Mouse (Mus musculus): Measurements from ENCODE around the gene Caln1. TPM values are rescaled to one million over a fixed set of nuclear protein-coding genes. Genes with fewer than 3 reads are reported as not detected.
A peak's percentile ranks its signal among the peaks of the same experiment; 100 is the strongest.

The Caln1 gene
- total RNA-seq, 2 experiments from 2014 or later: 129 to 132 TPM

DNA sequence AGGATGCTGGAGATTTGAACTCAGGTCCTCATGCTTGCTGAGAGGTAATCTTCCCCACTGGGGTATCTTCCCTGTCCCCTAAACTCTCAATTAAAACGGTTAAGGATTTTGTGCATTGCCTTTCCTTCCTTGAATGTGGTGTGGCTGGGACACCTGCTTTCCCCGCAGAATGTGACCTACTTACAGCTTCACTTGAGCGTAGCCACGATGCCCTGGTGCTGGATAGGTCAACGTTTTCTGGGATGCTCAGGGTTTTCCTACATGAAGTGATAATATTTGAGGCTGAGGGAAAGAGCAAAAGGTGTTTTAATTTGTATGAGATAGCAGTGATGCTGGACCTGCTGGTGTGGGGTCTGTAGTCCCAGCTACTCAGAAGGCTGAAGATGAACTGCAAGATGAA lies 135.6 kb downstream of the Caln1 start:
- no peak overlapping the region for H3K4me3 ChIP-seq
- TF ChIP-seq CTCF (conservative IDR thresholded peaks at IDR 0.05): no peak
- DNase-seq (ENCODE audit: low spot score in 2 of 2): no peak
- H3K27ac ChIP-seq: no peak overlapping the region

DNA sequence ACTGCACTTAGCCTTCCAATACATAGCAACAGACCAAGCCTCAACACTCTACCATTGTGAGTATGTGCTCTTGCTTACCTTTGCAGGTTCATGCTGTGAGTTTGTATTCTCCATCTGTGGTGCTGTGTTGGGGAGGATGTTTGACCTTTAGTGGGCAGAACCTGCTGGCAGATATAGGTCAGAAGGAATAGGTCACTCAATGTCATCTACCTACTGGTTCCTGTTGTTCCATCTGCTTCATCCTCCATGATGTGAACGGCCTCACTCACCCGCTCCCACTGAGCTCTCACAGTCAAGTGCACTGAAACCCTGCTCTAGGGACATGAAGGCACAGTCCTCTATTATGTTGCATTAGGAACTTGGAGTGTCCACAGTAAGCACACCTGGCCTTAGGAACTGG lies 141.3 kb downstream of the Caln1 start:
- H3K27ac ChIP-seq: no peak overlapping the region
- no peak for TF ChIP-seq CTCF (conservative IDR thresholded peaks at IDR 0.05)
- no peak for DNase-seq (ENCODE audit: low spot score in 2 of 2)
- no peak overlapping the region for H3K4me3 ChIP-seq

GRCm38 (mm10) chr5:130515395-130515794 lies 146.1 kb downstream of the Caln1 start:
- no peak for DNase-seq (ENCODE audit: low spot score in 2 of 2)
- Histone ChIP-seq H3K27ac (no peak overlapping the region), H3K4me3 (no peak overlapping the region)
- TF ChIP-seq CTCF (conservative IDR thresholded peaks at IDR 0.05): peak; percentile 51

- peak; percentile 72 for TF ChIP-seq CTCF (conservative IDR thresholded peaks at IDR 0.05)
- no peak overlapping the region for H3K27ac ChIP-seq
- no peak overlapping the region for H3K4me3 ChIP-seq
- no peak for DNase-seq (ENCODE audit: low spot score in 2 of 2)
Observed at GRCm38 (mm10) chr5:130520527-130520926, 151.3 kb downstream of the Caln1 start.

DNA sequence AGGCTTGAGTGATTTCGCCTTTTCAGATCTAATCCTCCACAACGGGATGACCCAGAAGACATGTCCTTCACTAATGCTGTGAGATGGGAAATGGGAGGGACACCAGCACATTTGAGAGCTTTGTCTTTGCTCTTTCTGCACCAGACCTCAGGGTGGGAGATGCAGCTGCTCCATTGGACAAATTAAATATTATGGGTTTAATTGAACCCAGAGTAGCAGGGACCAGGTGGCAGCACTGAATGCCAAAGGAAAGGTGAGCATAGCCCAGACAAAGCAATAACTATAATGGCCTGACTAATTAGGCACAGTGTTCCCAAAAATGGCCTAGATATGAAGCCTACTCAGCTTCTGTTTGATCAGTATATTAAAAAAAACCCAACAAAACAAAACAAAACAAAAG lies 158.2 kb downstream of the Caln1 start:
- H3K4me3 ChIP-seq: no peak overlapping the region
- no peak overlapping the region for H3K27ac ChIP-seq
- no peak for TF ChIP-seq CTCF (conservative IDR thresholded peaks at IDR 0.05)
- no peak for DNase-seq (ENCODE audit: low spot score in 2 of 2)

- H3K4me3 ChIP-seq: no peak overlapping the region
- no peak for DNase-seq (ENCODE audit: low spot score in 2 of 2)
Observed at GRCm38 (mm10) chr5:130547496-130547895, 178.2 kb downstream of the Caln1 start.

DNA sequence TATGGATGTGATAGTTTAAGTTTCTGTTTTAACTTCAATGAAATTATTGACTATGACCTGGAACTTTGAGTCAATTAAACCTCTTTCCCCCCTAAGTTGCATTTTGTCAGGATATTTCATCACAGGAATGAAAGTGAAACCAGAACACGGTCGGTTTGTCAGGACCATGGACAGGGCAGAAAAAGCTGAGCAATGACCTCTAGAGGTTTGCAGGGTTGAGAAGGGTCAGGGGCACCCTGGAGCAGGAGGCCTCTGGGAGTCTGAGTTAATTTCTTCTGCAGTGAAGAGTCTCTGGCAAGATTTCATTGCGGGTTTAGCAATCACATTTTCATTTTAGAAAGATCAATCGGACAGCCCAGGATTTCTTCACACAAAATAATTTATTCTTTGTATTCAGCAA lies 184.7 kb downstream of the Caln1 start:
- no peak for TF ChIP-seq CTCF (conservative IDR thresholded peaks at IDR 0.05)
- Histone ChIP-seq H3K27ac (no peak overlapping the region), H3K4me3 (no peak overlapping the region)
- DNase-seq (ENCODE audit: low spot score in 2 of 2): no peak

More at GRCm38 (mm10) chr5:130547496-130547895, 178.2 kb downstream of the Caln1 start:
- TF ChIP-seq CTCF (conservative IDR thresholded peaks at IDR 0.05): no peak
- H3K27ac ChIP-seq: no peak overlapping the region

DNA sequence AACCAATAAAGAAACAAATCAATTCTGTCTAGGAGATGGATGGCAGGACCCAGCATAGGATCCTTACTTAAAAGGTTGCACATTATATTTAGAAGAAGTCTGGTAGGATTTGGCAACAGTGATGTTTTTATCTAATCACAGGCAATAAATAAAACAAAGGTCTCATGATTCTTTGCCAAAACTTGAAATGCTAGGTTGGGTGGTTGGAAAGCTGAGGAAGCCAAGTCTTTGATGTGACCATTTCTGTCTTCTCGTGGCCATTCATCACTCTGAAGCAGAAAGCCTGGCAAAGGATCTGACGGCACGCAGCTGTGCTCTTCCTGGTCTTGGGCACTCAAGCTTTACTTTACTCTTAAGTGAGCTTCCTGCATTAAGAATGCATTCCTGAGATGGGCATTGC lies 193.9 kb downstream of the Caln1 start:
- no peak overlapping the region for H3K27ac ChIP-seq
- H3K4me3 ChIP-seq: no peak overlapping the region
- no peak for TF ChIP-seq CTCF (conservative IDR thresholded peaks at IDR 0.05)
- no peak for DNase-seq (ENCODE audit: low spot score in 2 of 2)

DNA sequence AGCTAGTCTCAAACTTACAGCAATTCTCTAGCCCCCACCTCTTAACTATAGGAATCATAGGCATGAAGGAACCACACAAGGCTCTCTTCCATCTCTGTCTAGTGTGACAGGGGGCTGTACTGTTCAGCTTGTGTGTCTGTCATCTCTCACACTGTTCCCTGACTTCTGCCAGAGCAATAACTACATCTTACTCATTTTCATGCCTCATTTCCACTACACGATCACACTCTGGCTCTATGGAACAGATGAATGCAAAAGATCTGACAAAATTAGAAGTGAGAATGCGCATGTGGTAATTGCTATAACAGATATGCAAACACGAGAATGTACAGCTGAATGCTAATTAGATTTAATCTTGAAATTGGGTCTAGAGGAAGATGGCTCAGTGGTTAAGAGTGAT lies 196.7 kb downstream of the Caln1 start:
- no peak for DNase-seq (ENCODE audit: low spot score in 2 of 2)
- TF ChIP-seq CTCF (conservative IDR thresholded peaks at IDR 0.05): no peak
- Histone ChIP-seq H3K27ac (no peak overlapping the region), H3K4me3 (no peak overlapping the region)

- Histone ChIP-seq H3K4me3 (no peak overlapping the region), H3K27ac (no peak overlapping the region)
- DNase-seq (ENCODE audit: low spot score in 2 of 2): no peak
- no peak for TF ChIP-seq CTCF (conservative IDR thresholded peaks at IDR 0.05)
Observed at GRCm38 (mm10) chr5:130577581-130577980, 208.3 kb downstream of the Caln1 start.

DNA sequence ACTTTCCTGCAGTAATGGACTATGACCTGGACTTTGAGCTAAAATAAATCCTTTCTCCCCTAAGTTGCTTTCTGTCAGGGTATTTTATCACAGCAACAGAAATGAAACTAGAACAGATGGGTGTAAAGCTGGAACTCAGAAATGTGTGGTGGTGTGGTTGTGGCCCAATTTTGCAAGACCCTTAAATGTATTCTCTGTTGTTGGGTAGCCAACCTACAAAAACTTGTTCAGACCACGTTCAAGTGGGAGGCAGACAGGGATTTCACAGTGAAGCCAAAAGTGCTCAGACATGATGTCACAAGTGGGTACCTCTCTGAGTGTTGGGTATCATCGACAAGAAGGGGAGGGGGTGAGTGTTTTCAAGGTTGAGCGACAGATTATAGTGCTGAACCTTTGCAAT lies 214.8 kb downstream of the Caln1 start:
- no peak overlapping the region for H3K27ac ChIP-seq
- no peak for TF ChIP-seq CTCF (conservative IDR thresholded peaks at IDR 0.05)
- no peak for DNase-seq (ENCODE audit: low spot score in 2 of 2)

DNA sequence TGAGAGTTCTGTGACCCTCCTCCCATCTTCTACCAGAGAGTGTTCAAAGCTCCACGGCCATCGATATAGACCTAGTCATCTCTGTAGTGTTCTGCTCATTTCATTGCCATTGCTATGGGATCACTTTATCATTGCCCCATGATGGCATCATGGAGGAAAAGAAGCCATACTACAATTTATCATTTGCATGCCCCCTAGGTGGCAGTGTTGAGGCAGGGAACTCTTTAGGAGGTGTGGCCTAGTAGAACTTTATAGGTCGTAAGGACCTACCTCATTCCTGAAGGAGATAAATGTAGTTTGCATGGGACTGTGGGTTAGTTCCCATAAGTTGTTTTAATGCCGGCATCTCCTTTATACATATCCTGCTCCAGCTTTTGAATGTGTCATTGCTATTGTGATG lies 217.0 kb downstream of the Caln1 start:
- no peak for DNase-seq (ENCODE audit: low spot score in 2 of 2)
- TF ChIP-seq CTCF (conservative IDR thresholded peaks at IDR 0.05): peak; percentile 68

More for the DNA sequence above, 214.8 kb downstream of the Caln1 start:
- H3K4me3 ChIP-seq: no peak overlapping the region

GRCm38 (mm10) chr5:130596541-130596940 lies 227.3 kb downstream of the Caln1 start:
- Histone ChIP-seq H3K27ac (no peak overlapping the region), H3K4me3 (no peak overlapping the region)
- no peak for TF ChIP-seq CTCF (conservative IDR thresholded peaks at IDR 0.05)
- no peak for DNase-seq (ENCODE audit: low spot score in 2 of 2)

More for the DNA sequence above, 217.0 kb downstream of the Caln1 start:
- no peak overlapping the region for H3K4me3 ChIP-seq
- H3K27ac ChIP-seq: no peak overlapping the region

DNA sequence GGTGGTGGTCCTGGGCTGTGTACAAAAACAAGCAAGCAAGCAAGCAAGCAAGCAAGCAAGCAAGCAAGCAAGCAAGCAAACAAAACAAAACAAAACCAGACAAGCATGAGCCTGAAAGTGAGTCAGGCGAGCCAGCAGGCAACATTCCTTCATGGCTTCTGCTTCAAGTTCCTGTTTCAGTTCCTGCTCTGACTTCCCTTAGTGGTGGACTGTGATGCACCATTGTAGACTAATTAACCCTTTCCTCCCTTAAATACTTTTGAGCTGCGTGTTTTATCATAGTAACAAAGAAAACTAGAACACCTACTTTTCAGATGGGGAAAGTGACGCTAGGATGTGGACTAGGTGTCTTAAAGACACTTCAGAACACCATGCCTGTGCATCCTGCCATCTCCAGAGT lies 244.4 kb downstream of the Caln1 start:
- H3K4me3 ChIP-seq: no peak overlapping the region
- no peak for TF ChIP-seq CTCF (conservative IDR thresholded peaks at IDR 0.05)
- no peak overlapping the region for H3K27ac ChIP-seq
- DNase-seq (ENCODE audit: low spot score in 2 of 2): no peak

DNA sequence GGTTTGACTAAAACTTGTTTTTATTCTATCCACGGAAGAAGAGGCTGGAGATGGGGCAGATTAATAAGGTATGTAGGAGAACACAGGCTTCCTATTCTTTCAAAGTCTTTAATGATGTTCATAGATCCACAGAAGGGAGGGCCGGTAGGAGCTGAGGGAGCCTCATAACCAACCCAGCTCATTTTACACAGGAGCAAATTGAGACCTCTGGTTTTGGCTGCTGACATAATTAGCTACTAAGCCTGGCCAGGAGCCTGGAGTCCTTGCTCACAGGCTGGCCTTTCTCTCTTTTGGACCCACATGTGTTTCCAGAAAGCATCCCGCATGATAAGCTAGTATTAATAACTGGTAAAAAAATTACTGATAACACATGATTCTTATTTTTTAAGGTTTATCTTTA lies 245.0 kb downstream of the Caln1 start:
- Histone ChIP-seq H3K27ac (no peak overlapping the region), H3K4me3 (no peak overlapping the region)
- no peak for DNase-seq (ENCODE audit: low spot score in 2 of 2)
- TF ChIP-seq CTCF (conservative IDR thresholded peaks at IDR 0.05): no peak
